Mouse (Mus musculus): Measurements from ENCODE around the gene Gm12888.
"Not testable (repeated sequence)": the region's sequence is repeated elsewhere in the genome, so short reads cannot be mapped to it uniquely, and the experiment has no call there.

Gm12888 gene

GRCm38 (mm10) chr4:121324817-121325216 is at the start of gene Gm12888:
Gene Gm12888 (minus strand): TSS chr4:121324917.
- not testable (repeated sequence) for DNase-seq (ENCODE audit: low read depth, low spot score)

Measured in CD4-positive helper T cell, adult 2 months (primary cell).